Mouse (Mus musculus) hindbrain, embryonic 13.5 days (tissue): Measurements from ENCODE around the gene Nckap5. TPM values are rescaled to one million over a fixed set of nuclear protein-coding genes. Genes with fewer than 3 reads are reported as not detected.

Experiments
- ATAC-seq: fragments of 200-750 bp; cut with Nextera tagmentation; 2 replicates; pipeline ENCODE4 v1.8.0; 2017; ENCODE audit warnings: moderate TSS enrichment; ENCODE audit not compliant: low FRiP score
- H3K27ac ChIP-seq: fragments of 300-500 bp; sonication (generic); 2 replicates; pipeline ENCODE4 v1.5.1; 2015; ENCODE audit warnings: inconsistent platforms, mild to moderate bottlenecking, moderate library complexity
- H3K27me3 ChIP-seq: fragments of 300-500 bp; sonication (generic); 2 replicates; pipeline ENCODE4 v1.6.1; 2015; ENCODE audit warnings: mild to moderate bottlenecking, inconsistent platforms
- H3K36me3 ChIP-seq: fragments of 300-500 bp; sonication (generic); 2 replicates; pipeline ENCODE4 v1.6.1; 2015; ENCODE audit warnings: mild to moderate bottlenecking, inconsistent platforms
- H3K4me1 ChIP-seq: fragments of 300-500 bp; sonication (generic); replicated peaks from 2 replicates; pipeline ENCODE4 v1.6.1; 2015; ENCODE audit warnings: inconsistent platforms
- H3K4me2 ChIP-seq: fragments of 300-500 bp; sonication (generic); 2 replicates; pipeline ENCODE4 v1.6.1; 2015; ENCODE audit warnings: inconsistent platforms, mild to moderate bottlenecking, moderate library complexity
- H3K4me3 ChIP-seq: fragments of 300-500 bp; sonication (generic); 2 replicates; pipeline ENCODE4 v1.5.1; 2015; ENCODE audit warnings: mild to moderate bottlenecking, inconsistent platforms
- H3K9ac ChIP-seq: fragments of 300-500 bp; sonication (generic); 2 replicates; pipeline ENCODE4 v1.6.1; 2015; ENCODE audit warnings: mild to moderate bottlenecking, inconsistent platforms
- H3K9me3 ChIP-seq: fragments of 300-500 bp; sonication (generic); 2 replicates; pipeline ENCODE4 v1.6.1; 2016; ENCODE audit warnings: inconsistent platforms
- whole genome bisulfite sequencing: fragments of 180-500 bp; shearing (Covaris S2); methylation state at CpG from one replicate; pipeline ENCODE4 v1.1.7; 2015; 5-methylcytosine and 5-hydroxymethylcytosine counted together
- polyA plus RNA-seq: library from polyadenylated mRNA; unstranded; fragments of >200 nt; fragmentation: Nextera tagmentation; extraction: Ambion mirVana; gene quantifications from 2 replicates; pipeline ENCODE4 v1.2.1, GENCODE M21; 2015

Nckap5 gene
- polyA plus RNA-seq, 1 experiment from 2014 or later = 18.6 TPM

GRCm38 (mm10) chr1:126511835-126512445 is 318.7 kb downstream of the Nckap5 start:
- no peak for ATAC-seq
- Histone ChIP-seq H3K27ac (no peak overlapping the region), H3K4me2 (no peak overlapping the region), H3K4me1 (no peaks in the 10 kb centered on the region), H3K4me3 (no peak overlapping the region), H3K9ac (no peak overlapping the region), H3K9me3 (no peaks in the 10 kb centered on the region), H3K36me3 (no peaks in the 10 kb centered on the region), H3K27me3 (no peaks in the 10 kb centered on the region)
- WGBS = 79% methylated on average over 5 of the region's 5 CpGs

- Histone ChIP-seq H3K4me1 (no peaks in the 10 kb centered on the region), H3K9me3 (no peaks in the 10 kb centered on the region), H3K36me3 (no peaks in the 10 kb centered on the region), H3K4me3 (no peak overlapping the region), H3K9ac (no peak overlapping the region), H3K4me2 (no peak overlapping the region), H3K27me3 (no peaks in the 10 kb centered on the region), H3K27ac (no peak overlapping the region)
- no peak for ATAC-seq
- WGBS = 81% methylated on average over 4 of the region's 4 CpGs
Measured at GRCm38 (mm10) chr1:126504717-126505116, 325.9 kb downstream of the Nckap5 start.

- H3K27ac ChIP-seq = no peak overlapping the region
- no peak overlapping the region for H3K9ac ChIP-seq
- H3K4me2 ChIP-seq = no peak overlapping the region
- 73% methylated on average over 2 of the region's 2 CpGs for WGBS
- H3K36me3 ChIP-seq = no peaks in the 10 kb centered on the region
- H3K9me3 ChIP-seq = no peaks in the 10 kb centered on the region
- no peak overlapping the region for H3K4me3 ChIP-seq
- no peaks in the 10 kb centered on the region for H3K27me3 ChIP-seq
- H3K4me1 ChIP-seq = no peaks in the 10 kb centered on the region
- ATAC-seq = no peak
Measured at GRCm38 (mm10) chr1:126502741-126503140, 327.9 kb downstream of the Nckap5 start.

- Histone ChIP-seq H3K36me3 (no peaks in the 10 kb centered on the region), H3K4me1 (peaks cover 14% of the 10 kb centered on the region), H3K27ac (no peak overlapping the region), H3K4me3 (no peak overlapping the region), H3K9ac (no peak overlapping the region), H3K4me2 (no peak overlapping the region), H3K27me3 (no peaks in the 10 kb centered on the region), H3K9me3 (no peaks in the 10 kb centered on the region)
- WGBS = 75% methylated on average over 7 of the region's 7 CpGs
- no peak for ATAC-seq
Measured at GRCm38 (mm10) chr1:126496722-126497121, 333.9 kb downstream of the Nckap5 start.

- Histone ChIP-seq H3K4me2 (peak overlapping the region; percentile 92), H3K27ac (peak overlapping the region; percentile 81), H3K4me3 (peak overlapping the region; percentile 59), H3K4me1 (peaks cover 36% of the 10 kb centered on the region), H3K27me3 (no peaks in the 10 kb centered on the region), H3K9me3 (no peaks in the 10 kb centered on the region), H3K36me3 (no peaks in the 10 kb centered on the region), H3K9ac (peak overlapping the region; percentile 85)
- ATAC-seq = peak; percentile 86
- WGBS = 5% methylated on average over 34 of the region's 35 CpGs
Measured at GRCm38 (mm10) chr1:126492206-126493071, 338.2 kb downstream of the Nckap5 start.

GRCm38 (mm10) chr1:126491412-126491811 is 339.2 kb downstream of the Nckap5 start:
- Histone ChIP-seq H3K9ac (peak overlapping the region; percentile 85), H3K4me3 (peak overlapping the region; percentile 59), H3K4me2 (peak overlapping the region; percentile 92), H3K27me3 (no peaks in the 10 kb centered on the region), H3K9me3 (no peaks in the 10 kb centered on the region), H3K4me1 (peaks cover 36% of the 10 kb centered on the region), H3K27ac (no peak overlapping the region; the same call in 1 of the 2 replicates), H3K36me3 (no peaks in the 10 kb centered on the region)
- 69% methylated on average over 5 of the region's 5 CpGs for WGBS
- ATAC-seq = no peak

- WGBS = 54% methylated on average over 6 of the region's 6 CpGs
- no peaks in the 10 kb centered on the region for H3K27me3 ChIP-seq
- H3K4me1 ChIP-seq = peaks cover 36% of the 10 kb centered on the region
- H3K27ac ChIP-seq = no peak overlapping the region
- no peak overlapping the region for H3K4me3 ChIP-seq
- H3K9ac ChIP-seq = no peak overlapping the region
- H3K9me3 ChIP-seq = no peaks in the 10 kb centered on the region
- H3K36me3 ChIP-seq = no peaks in the 10 kb centered on the region
- peak overlapping the region; percentile 92 for H3K4me2 ChIP-seq
- no peak for ATAC-seq
Measured at GRCm38 (mm10) chr1:126490256-126490655, 340.3 kb downstream of the Nckap5 start.

- H3K9me3 ChIP-seq = no peaks in the 10 kb centered on the region
- H3K27ac ChIP-seq = peak overlapping the region; percentile 15; the same call in 1 of the 2 replicates
- no peaks in the 10 kb centered on the region for H3K27me3 ChIP-seq
- H3K36me3 ChIP-seq = no peaks in the 10 kb centered on the region
- no peak overlapping the region for H3K4me3 ChIP-seq
- no peak overlapping the region for H3K4me2 ChIP-seq
- peaks cover 14% of the 10 kb centered on the region for H3K4me1 ChIP-seq
- 68% methylated on average over 6 of the region's 6 CpGs for WGBS
- no peak for ATAC-seq
- H3K9ac ChIP-seq = no peak overlapping the region
Measured at GRCm38 (mm10) chr1:126484664-126485087, 345.9 kb downstream of the Nckap5 start.

- Histone ChIP-seq H3K27me3 (no peaks in the 10 kb centered on the region), H3K9ac (no peak overlapping the region), H3K27ac (no peak overlapping the region), H3K4me2 (no peak overlapping the region), H3K4me1 (peaks cover 11% of the 10 kb centered on the region), H3K9me3 (no peaks in the 10 kb centered on the region), H3K4me3 (no peak overlapping the region), H3K36me3 (no peaks in the 10 kb centered on the region)
- ATAC-seq = no peak
- WGBS = 74% methylated on average over 3 of the region's 3 CpGs
Measured at GRCm38 (mm10) chr1:126483665-126484064, 346.9 kb downstream of the Nckap5 start.

GRCm38 (mm10) chr1:126481459-126482228 is 349.0 kb downstream of the Nckap5 start:
- Histone ChIP-seq H3K4me3 (no peak overlapping the region), H3K27ac (no peak overlapping the region), H3K4me2 (no peak overlapping the region), H3K9me3 (no peaks in the 10 kb centered on the region), H3K9ac (no peak overlapping the region), H3K36me3 (no peaks in the 10 kb centered on the region), H3K27me3 (no peaks in the 10 kb centered on the region), H3K4me1 (peaks cover 11% of the 10 kb centered on the region)
- 89% methylated on average over 7 of the region's 7 CpGs for WGBS
- no peak for ATAC-seq

- ATAC-seq = no peak
- Histone ChIP-seq H3K4me1 (peaks cover 19% of the 10 kb centered on the region), H3K9ac (no peak overlapping the region), H3K27me3 (no peaks in the 10 kb centered on the region), H3K9me3 (no peaks in the 10 kb centered on the region), H3K4me2 (no peak overlapping the region), H3K4me3 (no peak overlapping the region), H3K27ac (no peak overlapping the region; the same call in 1 of the 2 replicates), H3K36me3 (no peaks in the 10 kb centered on the region)
- 84% methylated on average over 5 of the region's 5 CpGs for WGBS
Measured at GRCm38 (mm10) chr1:126473044-126473443, 357.6 kb downstream of the Nckap5 start.

- Histone ChIP-seq H3K9me3 (no peaks in the 10 kb centered on the region), H3K4me2 (no peak overlapping the region), H3K9ac (no peak overlapping the region), H3K36me3 (no peaks in the 10 kb centered on the region), H3K27me3 (no peaks in the 10 kb centered on the region), H3K4me1 (peaks cover 19% of the 10 kb centered on the region), H3K4me3 (no peak overlapping the region), H3K27ac (no peak overlapping the region)
- WGBS = 69% methylated on average over 2 of the region's 2 CpGs
- ATAC-seq = no peak
Measured at GRCm38 (mm10) chr1:126471419-126471818, 359.2 kb downstream of the Nckap5 start.
